Mouse (Mus musculus): ENCODE data around the gene Mctp1. TPM values are rescaled to one million over a fixed set of nuclear protein-coding genes. Genes with fewer than 3 reads are reported as not detected.

Mctp1 gene
- total and polyA plus RNA-seq, 3 experiments, result not detected

DNA sequence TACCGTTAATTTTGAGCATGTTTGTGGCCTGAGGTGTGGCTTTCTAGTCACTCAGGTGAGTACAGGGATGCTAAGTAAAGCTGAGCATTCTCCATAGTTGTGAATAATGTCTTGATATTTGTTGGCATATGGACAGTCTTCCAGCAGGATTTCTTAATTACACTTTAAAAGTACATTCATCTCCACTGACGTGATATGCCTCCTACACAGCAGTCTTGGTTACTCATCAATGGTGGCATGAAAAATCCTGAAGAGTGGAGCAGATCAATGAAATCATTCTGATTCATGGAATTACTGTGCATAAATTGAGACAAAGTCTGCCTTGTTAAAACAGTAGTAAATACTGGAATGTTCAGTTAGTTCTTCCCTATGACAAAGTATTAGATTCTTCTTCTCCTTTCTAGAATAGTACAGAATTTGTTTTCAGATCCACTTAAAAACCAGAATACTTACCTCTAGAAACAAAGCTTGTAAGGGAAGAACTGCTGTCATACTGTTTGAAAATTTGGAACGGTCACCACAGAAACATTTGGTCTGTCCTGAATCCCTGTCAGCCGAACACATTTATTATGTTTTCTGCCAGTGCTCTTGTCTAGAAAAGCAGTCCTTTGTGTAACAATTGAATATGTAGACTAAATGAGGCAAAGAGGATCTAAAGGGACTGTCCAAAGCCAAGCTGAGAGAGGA is 511.6 kb downstream of the Mctp1 start:
- no peak for DNase-seq (ENCODE audit: low read depth, low spot score)
- H3K9me3 ChIP-seq (replicated peaks; ENCODE audit: insufficient read depth, low read length), result no peaks in the 10 kb centered on the region
- H3K4me1 ChIP-seq (ENCODE audit: control insufficient read depth in 1 of 2, insufficient read depth in 2 of 2, low read length in 2 of 2), result no peaks in the 10 kb centered on the region
- no peak overlapping the region for H3K27ac ChIP-seq (ENCODE audit: control insufficient read depth, low read depth, low read length)
- H3K36me3 ChIP-seq (ENCODE audit: control insufficient read depth in 1 of 2, insufficient read depth in 2 of 2, low read length in 2 of 2), result no peaks in the 10 kb centered on the region
- TF ChIP-seq EP300 (IDR thresholded peaks at IDR 0.05; ENCODE audit: low read depth in 1 of 2, low read length in 2 of 2) (no peak), BHLHE40 (IDR thresholded peaks at IDR 0.05; ENCODE audit: borderline replicate concordance, low read depth, low read length) (no peak), RAD21 (IDR thresholded peaks at IDR 0.05; ENCODE audit: low read depth, low read length) (no peak), ZKSCAN1 (IDR thresholded peaks at IDR 0.05; ENCODE audit: low read depth, low read length) (no peak), E2F4 (IDR thresholded peaks at IDR 0.05; ENCODE audit: borderline replicate concordance, low read depth, low read length) (no peak), GABPA (IDR thresholded peaks at IDR 0.05; ENCODE audit: low read depth, low read length) (no peak), ELF1 (IDR thresholded peaks at IDR 0.05; ENCODE audit: low read depth, low read length) (no peak), MAZ (IDR thresholded peaks at IDR 0.05; ENCODE audit: low read depth, low read length) (no peak), USF1 (IDR thresholded peaks at IDR 0.05; ENCODE audit: low read depth, low read length) (no peak), POLR2AphosphoS2 (IDR thresholded peaks at IDR 0.05; ENCODE audit: low read length) (no peak), USF2 (IDR thresholded peaks at IDR 0.05; ENCODE audit: borderline replicate concordance in 1 of 2, insufficient read depth in 1 of 2, low read depth in 1 of 2, low read length in 2 of 2) (no peak), GATA1 (IDR thresholded peaks at IDR 0.05; ENCODE audit: low read depth, low read length) (no peak), ZC3H11A (IDR thresholded peaks at IDR 0.05; ENCODE audit: low read depth, low read length) (no peak), ZNF384 (IDR thresholded peaks at IDR 0.05; ENCODE audit: low read depth, low read length) (no peak)
- H3K4me3 ChIP-seq (ENCODE audit: control insufficient read depth in 1 of 2, insufficient read depth in 1 of 2, low read depth in 2 of 2, low read length in 2 of 2), result no peak overlapping the region
- no peak overlapping the region for H3K9ac ChIP-seq (ENCODE audit: control insufficient read depth, low read depth, low read length, poor library complexity, severe bottlenecking)
- H3K79me2 ChIP-seq (ENCODE audit: control insufficient read depth, insufficient read depth, low read length, poor library complexity), result no peaks in the 10 kb centered on the region
- H3K27me3 ChIP-seq (ENCODE audit: control insufficient read depth in 1 of 2, insufficient read depth in 2 of 2, low read length in 2 of 2), result no peaks in the 10 kb centered on the region

DNA sequence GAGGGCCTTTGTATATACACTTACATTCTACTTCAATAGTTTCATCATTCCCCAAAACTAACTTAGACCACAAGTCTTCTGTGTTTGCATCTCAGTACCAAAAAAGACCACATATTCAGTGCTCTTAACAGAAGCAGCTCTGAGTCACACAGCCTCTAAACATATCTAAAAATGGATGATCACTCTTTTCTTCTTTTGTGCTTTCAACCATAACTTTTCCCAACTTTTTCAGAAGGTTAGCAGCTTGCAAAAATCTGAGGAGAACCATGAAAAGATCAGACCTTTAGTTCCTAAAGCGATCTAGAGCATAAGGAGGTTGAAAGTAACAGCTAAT is 512.1 kb downstream of the Mctp1 start:
- H3K9ac ChIP-seq (ENCODE audit: control insufficient read depth, low read depth, low read length, poor library complexity, severe bottlenecking), result no peak overlapping the region
- H3K4me1 ChIP-seq (ENCODE audit: control insufficient read depth in 1 of 2, insufficient read depth in 2 of 2, low read length in 2 of 2), result no peaks in the 10 kb centered on the region
- no peak for DNase-seq (ENCODE audit: low read depth, low spot score)
- TF ChIP-seq CHD1 (IDR thresholded peaks at IDR 0.05; ENCODE audit: low read depth, low read length), result no peak
- no peak for TF ChIP-seq USF2 (IDR thresholded peaks at IDR 0.05; ENCODE audit: borderline replicate concordance in 1 of 2, insufficient read depth in 1 of 2, low read depth in 1 of 2, low read length in 2 of 2)
- TF ChIP-seq GATA1 (IDR thresholded peaks at IDR 0.05; ENCODE audit: low read depth, low read length), result no peak
- no peak for TF ChIP-seq MAX (IDR thresholded peaks at IDR 0.05; ENCODE audit: low read length)
- TF ChIP-seq ELF1 (IDR thresholded peaks at IDR 0.05; ENCODE audit: low read depth, low read length), result no peak
- no peak for TF ChIP-seq EP300 (IDR thresholded peaks at IDR 0.05; ENCODE audit: low read depth in 1 of 2, low read length in 2 of 2)
- no peak for TF ChIP-seq SMC3 (IDR thresholded peaks at IDR 0.05; ENCODE audit: low read depth, low read length)
- TF ChIP-seq BHLHE40 (IDR thresholded peaks at IDR 0.05; ENCODE audit: borderline replicate concordance, low read depth, low read length), result no peak
- TF ChIP-seq TBP (IDR thresholded peaks at IDR 0.05; ENCODE audit: low read depth, low read length), result no peak
- no peak for TF ChIP-seq MXI1 (IDR thresholded peaks at IDR 0.05; ENCODE audit: low read depth, low read length)
- no peak for TF ChIP-seq ZC3H11A (IDR thresholded peaks at IDR 0.05; ENCODE audit: low read depth, low read length)
- no peak for TF ChIP-seq POLR2AphosphoS5 (IDR thresholded peaks at IDR 0.05; ENCODE audit: borderline replicate concordance, low read depth, low read length)
- H3K27ac ChIP-seq (ENCODE audit: control insufficient read depth, low read depth, low read length), result no peak overlapping the region
- H3K9me3 ChIP-seq (replicated peaks; ENCODE audit: insufficient read depth, low read length), result no peaks in the 10 kb centered on the region
- H3K4me3 ChIP-seq (ENCODE audit: control insufficient read depth in 1 of 2, insufficient read depth in 1 of 2, low read depth in 2 of 2, low read length in 2 of 2), result no peak overlapping the region
- H3K36me3 ChIP-seq (ENCODE audit: control insufficient read depth in 1 of 2, insufficient read depth in 2 of 2, low read length in 2 of 2), result no peaks in the 10 kb centered on the region
- no peaks in the 10 kb centered on the region for H3K27me3 ChIP-seq (ENCODE audit: control insufficient read depth in 1 of 2, insufficient read depth in 2 of 2, low read length in 2 of 2)
- H3K79me2 ChIP-seq (ENCODE audit: control insufficient read depth, insufficient read depth, low read length, poor library complexity), result no peaks in the 10 kb centered on the region
